Mouse (Mus musculus): ENCODE data around the gene Mrpl4. TPM values are rescaled to one million over a fixed set of nuclear protein-coding genes. Genes with fewer than 3 reads are reported as not detected.
"Not testable (repeated sequence)": the region's sequence is repeated elsewhere in the genome, so short reads cannot be mapped to it uniquely, and the experiment has no call there.

Gene Mrpl4
- polyA plus RNA-seq, 1 experiment from 2014 or later: 155 TPM

DNA sequence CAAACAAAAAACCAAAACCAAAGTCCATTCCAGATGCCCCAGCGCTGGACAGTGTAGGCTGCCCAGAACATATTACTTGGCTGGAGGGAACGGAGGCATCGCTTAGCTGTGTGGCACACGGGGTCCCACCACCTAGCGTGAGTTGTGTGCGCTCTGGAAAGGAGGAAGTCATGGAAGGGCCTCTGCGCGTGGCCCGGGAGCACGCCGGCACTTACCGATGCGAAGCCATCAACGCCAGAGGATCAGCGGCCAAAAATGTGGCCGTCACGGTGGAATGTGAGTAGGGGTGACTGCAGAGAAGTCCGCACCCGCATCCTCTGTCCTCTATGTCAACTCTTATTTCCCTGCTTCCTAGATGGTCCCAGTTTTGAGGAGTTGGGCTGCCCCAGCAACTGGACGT, 33.6 kb downstream of the Mrpl4 start:
- H3K4me3 ChIP-seq (replicated peaks; ENCODE audit: low read depth, low read length): no peak overlapping the region

DNA sequence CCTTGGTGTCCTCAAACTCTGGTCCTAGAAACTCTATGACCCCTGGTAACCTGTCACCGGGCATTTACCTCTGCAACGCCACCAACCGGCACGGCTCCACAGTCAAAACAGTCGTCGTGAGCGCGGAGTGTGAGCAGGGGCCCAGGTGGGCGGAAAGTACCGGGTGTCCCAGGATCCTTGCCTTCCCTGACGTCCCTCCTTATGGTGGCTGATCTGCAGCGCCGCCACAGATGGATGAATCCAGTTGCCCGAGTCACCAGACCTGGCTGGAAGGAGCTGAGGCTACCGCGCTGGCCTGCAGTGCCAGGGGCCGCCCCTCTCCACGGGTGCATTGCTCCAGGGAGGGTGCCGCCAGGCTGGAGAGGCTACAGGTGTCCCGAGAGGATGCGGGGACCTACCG, 34.1 kb downstream of the Mrpl4 start:
- ATAC-seq (replicated peaks; ENCODE audit: low FRiP score, low read depth): no peak
- no peaks in the 10 kb centered on the region for H3K36me3 ChIP-seq (ENCODE audit: insufficient read depth, low read length)
- TF ChIP-seq CTCF (IDR thresholded peaks at IDR 0.05; ENCODE audit: low read depth): no peak
- peaks cover 23% of the 10 kb centered on the region for H3K4me1 ChIP-seq (replicated peaks; ENCODE audit: insufficient read depth, low read length)
- WGBS: 7% methylated on average over 22 of the region's 22 CpGs
- H3K4me3 ChIP-seq (replicated peaks; ENCODE audit: low read depth, low read length): 0 out of 2 replicates have a peak overlapping the region, but pooled peaks have one; percentile 22
- H3K9me3 ChIP-seq (replicated peaks; ENCODE audit: low read length): no peaks in the 10 kb centered on the region
- no peak overlapping the region for H3K27ac ChIP-seq
- peak overlapping the region; percentile 63 for H3K4me2 ChIP-seq (ENCODE audit: low read length)
- no peak overlapping the region for H3K9ac ChIP-seq (ENCODE audit: low read depth, low read length)
- H3K27me3 ChIP-seq (ENCODE audit: insufficient read depth, low read length): peaks cover 59% of the 10 kb centered on the region
- no peak for DNase-seq (ENCODE audit: low spot score)

More for the DNA sequence above, 33.6 kb downstream of the Mrpl4 start:
- Histone ChIP-seq H3K36me3 (ENCODE audit: insufficient read depth, low read length) (no peaks in the 10 kb centered on the region), H3K27me3 (ENCODE audit: insufficient read depth, low read length) (peaks cover 59% of the 10 kb centered on the region), H3K9me3 (replicated peaks; ENCODE audit: low read length) (no peaks in the 10 kb centered on the region), H3K9ac (ENCODE audit: low read depth, low read length) (no peak overlapping the region), H3K4me2 (ENCODE audit: low read length) (no peak overlapping the region), H3K4me1 (replicated peaks; ENCODE audit: insufficient read depth, low read length) (peaks cover 26% of the 10 kb centered on the region), H3K27ac (no peak overlapping the region)
- no peak for TF ChIP-seq CTCF (IDR thresholded peaks at IDR 0.05; ENCODE audit: low read depth)
- ATAC-seq (replicated peaks; ENCODE audit: low FRiP score, low read depth) (no peak), DNase-seq (ENCODE audit: low spot score) (no peak)
- 15% methylated on average over 20 of the region's 20 CpGs for WGBS

DNA sequence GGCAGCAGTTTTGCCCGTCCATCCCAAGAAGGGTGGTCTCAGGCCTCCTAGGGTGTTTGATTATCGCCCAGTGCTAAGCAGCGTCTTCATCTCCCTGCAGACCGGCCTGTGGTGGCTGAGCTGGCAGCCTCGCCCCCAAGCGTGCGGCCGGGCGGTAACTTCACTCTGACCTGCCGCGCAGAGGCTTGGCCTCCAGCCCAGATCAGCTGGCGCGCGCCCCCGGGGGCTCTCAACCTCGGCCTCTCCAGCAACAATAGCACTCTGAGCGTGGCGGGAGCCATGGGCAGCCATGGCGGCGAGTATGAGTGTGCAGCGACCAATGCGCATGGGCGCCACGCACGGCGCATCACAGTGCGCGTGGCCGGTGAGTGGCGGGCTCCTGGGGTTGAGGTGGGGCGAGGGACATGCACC, 34.9 kb downstream of the Mrpl4 start:
- DNase-seq (ENCODE audit: low spot score) (no peak), ATAC-seq (replicated peaks; ENCODE audit: low FRiP score, low read depth) (0 out of 2 replicates have a peak, but pooled peaks have one; percentile 19)
- Histone ChIP-seq H3K4me3 (replicated peaks; ENCODE audit: low read depth, low read length) (peak overlapping the region; percentile 22), H3K9me3 (replicated peaks; ENCODE audit: low read length) (no peaks in the 10 kb centered on the region), H3K4me2 (ENCODE audit: low read length) (peak overlapping the region; percentile 63), H3K4me1 (replicated peaks; ENCODE audit: insufficient read depth, low read length) (peaks cover 16% of the 10 kb centered on the region), H3K27me3 (ENCODE audit: insufficient read depth, low read length) (peaks cover 53% of the 10 kb centered on the region), H3K9ac (ENCODE audit: low read depth, low read length) (0 out of 2 replicates have a peak overlapping the region, but pooled peaks have one; percentile 35), H3K36me3 (ENCODE audit: insufficient read depth, low read length) (no peaks in the 10 kb centered on the region), H3K27ac (no peak overlapping the region)
- WGBS: 3% methylated on average over 31 of the region's 31 CpGs
- TF ChIP-seq CTCF (IDR thresholded peaks at IDR 0.05; ENCODE audit: low read depth): no peak

DNA sequence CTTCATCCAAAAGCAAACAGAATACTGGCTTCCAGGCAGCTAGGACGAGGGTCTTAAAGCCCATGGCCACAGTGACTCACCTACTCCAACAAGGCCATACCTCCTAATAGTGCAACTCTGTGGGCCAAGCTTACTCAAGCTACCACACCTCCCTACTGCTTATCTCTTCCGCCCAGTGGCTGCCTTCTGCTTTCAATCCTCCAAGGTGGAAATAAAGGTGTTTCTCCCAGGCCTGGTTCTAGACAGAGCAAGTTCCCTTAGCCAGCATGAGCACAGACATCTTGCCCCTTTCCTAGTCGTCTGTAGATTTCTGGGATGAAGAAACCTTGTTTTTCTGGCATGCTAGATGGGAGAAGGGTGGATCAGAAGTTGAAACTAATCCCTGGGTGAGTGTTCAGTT, 37.2 kb downstream of the Mrpl4 start:
- no peak for TF ChIP-seq CTCF (IDR thresholded peaks at IDR 0.05; ENCODE audit: low read depth)
- no peak overlapping the region for H3K27ac ChIP-seq
- ATAC-seq (replicated peaks; ENCODE audit: low FRiP score, low read depth): no peak
- H3K9me3 ChIP-seq (replicated peaks; ENCODE audit: low read length): no peaks in the 10 kb centered on the region
- H3K9ac ChIP-seq (ENCODE audit: low read depth, low read length): no peak overlapping the region
- DNase-seq (ENCODE audit: low spot score): no peak
- no peaks in the 10 kb centered on the region for H3K36me3 ChIP-seq (ENCODE audit: insufficient read depth, low read length)
- H3K27me3 ChIP-seq (ENCODE audit: insufficient read depth, low read length): peaks cover 41% of the 10 kb centered on the region
- H3K4me1 ChIP-seq (replicated peaks; ENCODE audit: insufficient read depth, low read length): peaks cover 14% of the 10 kb centered on the region
- H3K4me2 ChIP-seq (ENCODE audit: low read length): no peak overlapping the region
- WGBS: 84% methylated on average over 3 of the region's 3 CpGs
- H3K4me3 ChIP-seq (replicated peaks; ENCODE audit: low read depth, low read length): no peak overlapping the region

DNA sequence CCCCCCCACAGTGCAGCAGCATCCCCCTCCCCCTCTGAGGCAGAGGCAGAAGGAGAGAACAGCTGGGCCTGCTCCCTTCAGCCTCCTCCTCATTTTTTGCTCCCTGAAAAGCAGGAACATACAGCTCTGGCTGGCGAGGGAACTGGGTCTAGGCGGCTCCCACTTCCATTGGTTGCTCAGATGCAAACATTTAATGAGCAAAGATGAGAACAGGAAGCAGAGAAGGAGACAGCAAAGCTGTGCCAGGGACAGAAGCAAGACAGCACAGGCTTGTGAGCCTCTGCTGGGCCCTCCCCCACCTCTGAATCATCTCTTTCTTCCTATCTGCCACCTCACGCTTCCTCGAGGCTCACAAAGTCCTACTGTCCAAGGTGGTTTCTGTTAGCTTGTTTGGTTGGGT, 38.8 kb downstream of the Mrpl4 start:
- Histone ChIP-seq H3K27me3 (ENCODE audit: insufficient read depth, low read length) (peaks cover 26% of the 10 kb centered on the region), H3K9me3 (replicated peaks; ENCODE audit: low read length) (no peaks in the 10 kb centered on the region), H3K4me3 (replicated peaks; ENCODE audit: low read depth, low read length) (no peak overlapping the region), H3K4me1 (replicated peaks; ENCODE audit: insufficient read depth, low read length) (peaks cover 11% of the 10 kb centered on the region), H3K27ac (no peak overlapping the region), H3K36me3 (ENCODE audit: insufficient read depth, low read length) (no peaks in the 10 kb centered on the region), H3K9ac (ENCODE audit: low read depth, low read length) (no peak overlapping the region), H3K4me2 (ENCODE audit: low read length) (no peak overlapping the region)
- no peak for TF ChIP-seq CTCF (IDR thresholded peaks at IDR 0.05; ENCODE audit: low read depth)
- WGBS: 42% methylated on average over 4 of the region's 4 CpGs
- peak; percentile 58 for DNase-seq (ENCODE audit: low spot score)
- ATAC-seq (replicated peaks; ENCODE audit: low FRiP score, low read depth): no peak

DNA sequence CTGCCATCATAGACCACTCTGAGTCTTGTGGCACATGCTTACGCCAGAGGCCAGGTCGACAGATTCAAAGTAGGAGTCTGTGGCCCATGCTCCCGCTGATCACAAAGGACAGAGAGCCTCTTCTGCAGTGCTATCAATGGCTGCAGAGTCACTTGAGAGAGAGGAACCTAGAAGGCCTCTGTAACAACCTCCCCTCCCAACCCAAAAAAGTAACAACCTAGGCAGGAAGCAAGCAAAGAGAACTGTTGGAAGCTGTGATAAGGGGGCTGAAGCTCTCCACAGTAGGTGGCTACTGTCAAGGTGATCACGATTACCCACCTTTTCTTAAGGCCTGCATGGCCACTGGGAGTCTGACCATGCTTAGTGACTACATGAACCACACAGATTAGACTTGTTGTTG, 41.0 kb downstream of the Mrpl4 start:
- no peak overlapping the region for H3K27ac ChIP-seq
- ATAC-seq (replicated peaks; ENCODE audit: low FRiP score, low read depth): no peak
- H3K4me1 ChIP-seq (replicated peaks; ENCODE audit: insufficient read depth, low read length): no peaks in the 10 kb centered on the region
- no peak overlapping the region for H3K9ac ChIP-seq (ENCODE audit: low read depth, low read length)
- TF ChIP-seq CTCF (IDR thresholded peaks at IDR 0.05; ENCODE audit: low read depth): no peak
- H3K4me3 ChIP-seq (replicated peaks; ENCODE audit: low read depth, low read length): no peak overlapping the region
- H3K4me2 ChIP-seq (ENCODE audit: low read length): no peak overlapping the region
- DNase-seq (ENCODE audit: low spot score): no peak
- WGBS: 91% methylated on average over 4 of the region's 4 CpGs
- H3K27me3 ChIP-seq (ENCODE audit: insufficient read depth, low read length): peaks cover 3% of the 10 kb centered on the region; the same call in 1 of the 2 replicates
- no peaks in the 10 kb centered on the region for H3K9me3 ChIP-seq (replicated peaks; ENCODE audit: low read length)
- no peaks in the 10 kb centered on the region for H3K36me3 ChIP-seq (ENCODE audit: insufficient read depth, low read length)

DNA sequence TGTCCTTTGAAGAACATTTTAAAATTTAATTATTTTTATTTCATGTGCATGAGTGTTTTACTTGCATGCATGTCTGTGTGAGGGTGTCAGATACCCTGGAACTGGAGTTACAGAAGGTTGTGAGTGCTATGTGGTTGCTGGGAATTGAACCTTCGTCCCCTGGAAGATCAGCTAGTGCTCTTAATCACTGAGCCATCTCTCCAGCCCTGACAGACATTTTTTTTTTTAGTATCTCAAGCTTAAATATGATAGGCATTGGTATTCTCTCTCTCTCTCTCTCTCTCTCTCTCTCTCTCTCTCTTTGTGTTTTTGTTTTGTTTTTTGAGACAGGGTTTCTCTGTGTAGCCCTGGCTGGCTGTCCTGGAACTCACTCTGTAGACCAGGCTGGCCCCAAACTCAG, 42.2 kb downstream of the Mrpl4 start:
- WGBS: 42% methylated on average over 1 of the region's 1 CpGs
- not testable (repeated sequence) for H3K27me3 ChIP-seq (ENCODE audit: insufficient read depth, low read length); H3K9ac ChIP-seq (ENCODE audit: low read depth, low read length); ATAC-seq (replicated peaks; ENCODE audit: low FRiP score, low read depth); H3K9me3 ChIP-seq (replicated peaks; ENCODE audit: low read length); H3K4me2 ChIP-seq (ENCODE audit: low read length); H3K4me1 ChIP-seq (replicated peaks; ENCODE audit: insufficient read depth, low read length); H3K36me3 ChIP-seq (ENCODE audit: insufficient read depth, low read length); H3K4me3 ChIP-seq (replicated peaks; ENCODE audit: low read depth, low read length); H3K27ac ChIP-seq; DNase-seq (ENCODE audit: low spot score)
